Mouse (Mus musculus) heart, adult 18-20 months (tissue): ENCODE measurements around the gene Atoh7. TPM values are rescaled to one million over a fixed set of nuclear protein-coding genes. Genes with fewer than 3 reads are reported as not detected.
"Not testable (repeated sequence)": the region's sequence is repeated elsewhere in the genome, so short reads cannot be mapped to it uniquely, and the experiment has no call there.

Experiments
- DNase-seq, 2 experiments: peaks; one replicate each; pipeline ENCODE4 v3.0.0; 2021 to 2022; ENCODE audit warnings: mixed read lengths in 1 of 2
- long read RNA-seq, 2 experiments: library from polyadenylated mRNA; stranded (forward); transcript quantifications; one replicate each; pipeline ENCODE4 v2.0.0; 2021
- total RNA-seq, 2 experiments: library from RNA; stranded (reverse); gene quantifications; 2 replicates each; pipeline ENCODE4 v1.2.3; 2021

Atoh7 gene
- total RNA-seq = not detected
- long read RNA-seq, experiment 1 = 0 reads
- long read RNA-seq, experiment 2 = 0 reads

GRCm38 (mm10) chr10:63099521-63099920 lies at the start of gene Atoh7:
TSS of gene Atoh7 (plus strand) at chr10:63099651.
- no peak for DNase-seq

- DNase-seq = no peak
Observed at GRCm38 (mm10) chr10:63051267-63051666, 48.2 kb upstream of the Atoh7 start.

- no peak for DNase-seq
Observed at GRCm38 (mm10) chr10:63052011-63052410, 47.4 kb upstream of the Atoh7 start.

- no peak for DNase-seq
Observed at GRCm38 (mm10) chr10:63053007-63053406, 46.4 kb upstream of the Atoh7 start.

DNA sequence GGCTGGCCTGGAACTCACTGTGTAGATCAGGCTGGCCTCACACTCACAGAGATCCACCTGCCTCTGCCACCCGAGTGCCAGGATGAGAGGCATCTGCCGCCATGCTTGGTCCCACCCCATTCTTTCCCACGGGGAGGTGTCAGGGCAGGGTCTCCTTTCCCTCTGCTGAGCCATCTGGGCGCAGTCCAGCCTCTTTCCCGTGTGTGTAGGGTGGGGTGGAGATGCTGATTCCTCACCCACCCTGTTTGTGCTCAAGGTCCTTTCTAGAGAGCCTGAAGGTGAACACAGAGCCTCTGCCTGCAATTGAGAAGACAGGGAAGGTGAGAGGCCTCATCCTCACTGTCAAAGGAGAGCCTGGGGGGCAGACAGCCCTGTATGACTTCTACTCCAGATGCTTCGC lies 45.4 kb upstream of the Atoh7 start:
- not testable (repeated sequence) for DNase-seq

DNA sequence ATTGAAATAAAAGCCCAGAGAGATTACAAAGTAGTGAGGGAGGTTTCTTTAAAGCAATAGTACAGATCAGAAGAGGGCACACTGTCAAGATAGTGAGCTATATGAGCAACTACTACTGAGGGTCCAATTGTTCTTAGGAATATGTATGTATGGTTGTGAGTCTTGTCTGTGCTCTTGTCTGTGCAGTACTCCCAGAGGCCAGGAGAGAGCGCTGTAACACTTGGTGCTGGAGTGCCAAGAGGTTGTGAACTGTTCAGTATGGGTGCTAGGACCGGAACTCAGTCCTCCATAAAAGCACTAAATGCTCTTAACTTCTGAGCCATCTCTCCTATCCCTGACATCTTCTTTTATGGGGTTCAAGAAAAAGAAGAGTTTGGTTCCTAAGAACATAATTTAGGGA lies 44.9 kb upstream of the Atoh7 start:
- DNase-seq = no peak

DNA sequence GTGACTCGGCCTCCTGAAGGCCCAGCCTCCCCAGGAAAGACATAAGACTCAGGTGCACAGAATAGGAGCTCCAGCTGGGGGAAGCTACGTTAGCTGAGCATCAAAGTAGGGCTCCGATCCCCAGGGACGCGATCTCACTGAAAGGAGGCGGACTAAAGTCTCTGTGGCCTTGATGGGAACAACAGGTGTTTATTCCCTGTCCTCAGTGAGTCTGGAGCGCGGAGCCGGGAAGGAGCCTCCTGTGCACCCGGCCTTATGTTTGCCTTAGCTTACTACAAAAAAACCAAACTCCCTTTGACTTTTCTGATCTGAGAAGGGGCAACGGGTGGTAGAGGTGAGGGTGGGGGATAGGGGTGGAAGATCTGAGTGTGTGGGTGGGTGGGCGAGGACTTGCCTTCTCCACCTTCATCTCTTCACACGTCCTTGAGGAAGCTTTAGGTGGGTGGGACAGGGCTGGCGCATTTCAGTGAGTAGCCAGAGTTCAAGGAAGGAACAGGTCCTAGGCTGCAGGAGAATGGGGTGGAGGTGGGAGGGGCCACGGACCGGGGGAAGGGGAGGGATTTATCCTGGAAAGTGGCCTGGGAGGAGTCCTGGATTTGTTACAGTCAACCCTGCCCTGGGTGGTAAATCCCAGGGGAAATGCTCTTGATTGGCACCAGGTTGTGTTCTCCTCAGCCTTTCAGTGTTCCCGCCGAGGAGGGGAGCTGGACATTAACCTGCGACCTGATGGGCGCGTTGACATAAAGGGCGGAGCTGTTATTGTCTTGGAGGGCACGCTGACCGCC lies 42.3 kb upstream of the Atoh7 start:
- peak; percentile 40 to 75 for DNase-seq

- DNase-seq = no peak
Observed at GRCm38 (mm10) chr10:63059862-63060261, 39.6 kb upstream of the Atoh7 start, which contains the start of gene Pbld1. TSS of gene Pbld1 (plus strand) at chr10:63060162.

- DNase-seq = peak; percentile 65 to 74
Observed at GRCm38 (mm10) chr10:63060406-63060805, 39.0 kb upstream of the Atoh7 start.

DNA sequence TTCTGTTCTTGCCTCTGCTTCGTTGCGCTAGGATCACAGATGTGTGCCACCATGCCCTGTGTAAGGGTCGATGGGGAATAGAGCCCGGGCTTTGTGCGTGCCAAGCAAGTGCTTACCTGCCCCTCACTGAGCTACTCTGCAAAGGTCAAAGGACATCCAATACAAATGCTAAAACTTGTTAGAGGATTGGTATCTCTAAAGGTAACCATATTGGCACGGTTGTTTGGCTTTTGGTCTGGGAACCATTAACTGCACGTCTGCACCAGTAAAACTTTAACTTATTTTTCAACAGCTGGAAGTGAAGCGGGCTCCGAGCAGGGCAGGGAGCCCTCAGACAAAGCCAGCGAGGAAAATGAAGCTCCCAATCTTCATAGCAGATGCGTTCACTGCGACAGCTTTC lies 38.2 kb upstream of the Atoh7 start:
- no peak for DNase-seq

DNA sequence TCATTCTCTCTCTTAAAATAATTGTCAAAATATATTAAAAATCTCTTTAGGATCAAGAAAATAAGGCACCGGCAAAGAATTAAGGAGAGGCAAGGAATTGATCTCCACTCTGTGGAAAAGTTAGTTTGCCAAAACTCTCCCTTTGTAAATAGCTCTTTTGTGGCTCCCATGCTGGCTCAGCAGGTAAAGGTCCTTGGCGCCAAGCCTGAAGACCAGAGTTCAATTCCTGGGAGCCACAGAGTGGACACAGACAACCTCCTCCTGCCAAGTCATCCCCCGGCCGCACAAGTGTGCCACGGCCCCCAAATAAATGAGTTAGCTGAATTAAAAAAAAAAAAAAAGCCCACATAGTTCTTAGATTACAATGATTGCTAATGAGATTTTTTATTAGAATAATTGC lies 36.8 kb upstream of the Atoh7 start:
- DNase-seq = no peak

- no peak for DNase-seq
Observed at GRCm38 (mm10) chr10:63063365-63063764, 36.1 kb upstream of the Atoh7 start.

- no peak for DNase-seq
Observed at GRCm38 (mm10) chr10:63064516-63064915, 34.9 kb upstream of the Atoh7 start.

GRCm38 (mm10) chr10:63065561-63065960 lies 33.9 kb upstream of the Atoh7 start:
- DNase-seq = no peak

GRCm38 (mm10) chr10:63065988-63066387 lies 33.5 kb upstream of the Atoh7 start:
- peak; percentile 79 to 86 for DNase-seq

GRCm38 (mm10) chr10:63086304-63086703 lies 13.1 kb upstream of the Atoh7 start:
- DNase-seq = no peak

DNA sequence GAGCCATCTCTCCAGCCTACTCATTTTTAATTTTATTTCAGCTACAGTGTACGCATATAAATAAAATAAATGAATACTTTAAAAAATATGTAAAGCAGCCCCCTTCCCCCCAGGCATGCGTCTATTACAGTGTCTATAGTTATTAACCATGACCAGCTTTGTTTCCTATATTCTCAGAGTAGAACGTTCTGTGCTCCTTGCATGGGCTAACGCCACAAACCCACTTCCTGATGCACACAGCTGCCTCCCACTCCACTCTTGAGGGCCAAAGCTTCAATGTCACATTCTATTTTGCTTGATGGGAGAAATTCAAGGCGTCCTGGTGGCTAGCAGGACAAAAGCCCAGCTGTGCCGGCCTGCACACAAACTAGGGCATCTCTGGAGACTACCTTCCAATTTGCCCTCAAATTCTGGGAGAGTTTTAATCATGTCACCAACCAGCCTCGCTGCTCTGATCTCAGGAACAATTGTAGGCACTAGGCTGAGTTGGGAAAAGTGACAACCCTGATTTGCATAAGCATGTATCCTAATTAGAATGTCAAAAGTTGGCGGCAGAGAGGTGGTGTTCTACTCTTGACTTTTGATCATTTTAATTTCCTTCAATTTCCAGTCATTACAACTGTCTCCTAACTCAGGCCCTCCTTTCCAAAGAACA lies 10.2 kb upstream of the Atoh7 start:
- DNase-seq = no peak

DNA sequence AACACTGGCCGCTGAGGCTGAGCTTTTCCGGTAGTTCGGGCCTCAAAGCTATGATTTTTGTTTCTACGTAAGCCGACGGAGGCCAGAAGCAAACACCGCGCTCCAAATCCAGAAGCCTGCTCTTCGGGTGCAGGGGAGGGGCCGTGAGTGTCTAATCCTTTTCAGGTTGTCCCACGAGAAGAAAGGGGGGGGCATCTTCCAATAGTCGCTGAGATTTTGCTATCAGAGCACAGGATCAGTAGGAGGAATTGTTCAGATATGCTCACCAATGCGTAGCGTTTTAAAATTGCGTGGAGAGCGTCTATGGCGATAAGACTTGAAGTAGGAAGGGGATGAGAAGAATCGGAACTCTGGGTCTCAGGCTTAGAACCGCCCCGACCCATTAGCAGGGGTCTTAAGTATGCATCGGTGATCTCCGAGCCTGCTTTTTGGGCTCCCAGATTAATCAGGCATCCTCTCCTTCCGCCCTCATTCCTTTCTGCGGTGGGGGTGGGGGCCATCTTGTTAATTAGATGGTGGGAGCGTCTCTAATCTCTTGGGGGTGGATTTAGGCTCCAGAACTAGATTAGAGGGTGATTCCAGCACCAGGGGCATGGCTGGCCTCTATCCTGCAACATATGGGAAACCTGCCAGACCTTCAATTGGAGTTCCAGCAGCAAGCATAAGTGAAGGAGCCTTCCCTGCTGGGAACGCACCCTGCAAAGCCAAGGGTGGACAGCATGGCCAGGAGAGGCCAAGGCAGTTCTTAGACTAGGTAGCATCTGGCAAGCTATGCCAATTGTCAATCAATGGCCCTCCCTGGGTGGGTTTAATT lies 9.5 kb upstream of the Atoh7 start:
- peak in 1 of 2 experiments; percentile 13 for DNase-seq

- DNase-seq = no peak
Observed at GRCm38 (mm10) chr10:63091915-63092314, 7.5 kb upstream of the Atoh7 start.

- DNase-seq = no peak
Observed at GRCm38 (mm10) chr10:63092616-63093550, 6.6 kb upstream of the Atoh7 start.

DNA sequence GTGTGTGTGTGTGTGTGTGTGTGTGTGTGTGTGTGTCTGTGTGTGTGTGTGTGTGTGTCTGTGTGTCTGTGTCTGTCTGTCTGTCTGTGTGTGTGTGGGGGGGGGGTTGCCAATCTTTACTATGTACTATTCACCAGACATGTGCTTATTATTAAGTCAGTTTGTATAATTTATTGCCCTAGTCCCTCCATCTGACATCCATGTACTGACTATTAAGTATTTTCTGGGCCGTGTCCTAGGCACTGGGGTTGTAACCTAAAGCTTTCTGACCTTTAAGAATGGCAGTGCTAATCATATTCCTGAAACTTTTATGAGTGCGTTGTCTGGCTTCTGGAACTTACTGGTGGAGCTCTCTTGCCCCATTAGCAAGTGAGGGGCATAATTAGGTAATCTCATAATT lies 2.7 kb upstream of the Atoh7 start:
- DNase-seq = no peak

DNA sequence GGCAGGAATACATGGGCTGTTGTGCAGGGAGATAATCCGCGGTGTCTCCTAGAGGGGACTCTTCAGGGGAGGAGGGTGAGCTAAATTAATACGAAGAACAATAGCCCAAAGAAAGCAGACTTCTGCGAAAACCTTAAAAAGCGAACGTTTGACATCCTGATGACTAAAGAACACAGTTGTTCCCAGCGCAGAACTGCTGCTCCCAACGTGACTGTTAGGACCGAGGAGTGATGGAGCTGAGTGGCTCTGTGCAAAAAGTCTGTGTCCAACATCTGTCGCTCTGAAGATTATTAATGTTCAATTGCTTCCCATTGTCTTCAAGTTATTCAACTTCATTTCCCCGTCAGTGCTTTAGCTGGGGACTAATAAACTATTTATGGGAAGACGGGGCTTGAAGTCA lies 1.3 kb upstream of the Atoh7 start:
- no peak for DNase-seq
